Mouse (Mus musculus): ENCODE results near the gene Cercam. TPM values are rescaled to one million over a fixed set of nuclear protein-coding genes. Genes with fewer than 3 reads are reported as not detected.
A peak's percentile ranks its signal among the peaks of the same experiment; 100 is the strongest.
"Not testable (repeated sequence)": the region's sequence is repeated elsewhere in the genome, so short reads cannot be mapped to it uniquely, and the experiment has no call there.

Gene Cercam
- total RNA-seq, 2 experiments from 2014 or later, result 11.6 to 15.8 TPM

DNA sequence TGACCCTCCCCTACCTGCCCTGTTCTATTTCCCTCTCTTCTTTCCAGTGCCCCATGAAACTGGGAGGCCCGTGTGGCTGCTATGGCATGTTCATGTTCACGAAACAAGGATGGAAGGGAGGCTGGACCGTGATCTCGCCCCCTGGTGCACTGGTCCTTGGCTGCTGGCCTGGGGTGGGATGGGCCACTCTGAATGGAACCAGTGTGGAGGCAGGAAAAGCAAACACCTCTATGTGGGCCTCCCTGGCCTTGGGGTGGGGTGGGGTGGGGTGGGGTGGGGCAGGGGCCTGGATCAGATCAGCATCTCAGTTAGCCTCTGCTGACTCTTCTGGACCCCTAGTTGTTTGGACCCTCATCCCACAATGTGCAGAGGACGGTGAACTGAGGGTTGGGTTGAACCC, 15.2 kb upstream of the Cercam start:
- no peak for DNase-seq

DNA sequence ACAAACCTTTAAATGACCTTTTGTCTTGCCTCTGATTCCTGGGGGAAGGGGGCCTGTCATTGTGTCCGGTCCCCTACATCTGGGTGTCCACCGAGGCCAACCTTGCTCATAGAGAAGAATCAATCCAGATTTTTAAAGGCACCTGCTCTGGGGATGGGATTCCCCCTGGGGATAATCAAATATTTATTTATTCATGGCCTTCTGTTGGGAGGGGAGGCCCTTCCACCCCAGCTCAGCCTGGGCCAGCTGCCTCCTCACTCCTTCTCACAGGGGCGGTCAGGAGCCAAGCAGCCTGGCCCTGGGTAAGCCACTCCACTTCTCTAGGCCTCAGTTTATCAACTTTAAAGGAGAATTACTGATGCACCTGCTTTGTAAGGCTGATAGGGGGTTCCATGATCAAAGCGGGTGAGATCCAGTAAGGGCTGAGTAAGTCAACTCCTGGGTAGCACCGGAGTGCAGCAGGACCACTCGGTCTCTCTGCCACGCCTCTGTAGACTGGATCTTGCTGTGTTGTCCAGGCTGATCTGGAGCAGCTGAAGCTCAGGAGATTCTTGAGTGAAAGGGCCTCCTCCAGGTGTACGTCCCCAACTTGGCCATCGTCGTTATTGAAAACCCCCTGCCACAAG, 13.3 kb upstream of the Cercam start:
- no peak for DNase-seq

DNA sequence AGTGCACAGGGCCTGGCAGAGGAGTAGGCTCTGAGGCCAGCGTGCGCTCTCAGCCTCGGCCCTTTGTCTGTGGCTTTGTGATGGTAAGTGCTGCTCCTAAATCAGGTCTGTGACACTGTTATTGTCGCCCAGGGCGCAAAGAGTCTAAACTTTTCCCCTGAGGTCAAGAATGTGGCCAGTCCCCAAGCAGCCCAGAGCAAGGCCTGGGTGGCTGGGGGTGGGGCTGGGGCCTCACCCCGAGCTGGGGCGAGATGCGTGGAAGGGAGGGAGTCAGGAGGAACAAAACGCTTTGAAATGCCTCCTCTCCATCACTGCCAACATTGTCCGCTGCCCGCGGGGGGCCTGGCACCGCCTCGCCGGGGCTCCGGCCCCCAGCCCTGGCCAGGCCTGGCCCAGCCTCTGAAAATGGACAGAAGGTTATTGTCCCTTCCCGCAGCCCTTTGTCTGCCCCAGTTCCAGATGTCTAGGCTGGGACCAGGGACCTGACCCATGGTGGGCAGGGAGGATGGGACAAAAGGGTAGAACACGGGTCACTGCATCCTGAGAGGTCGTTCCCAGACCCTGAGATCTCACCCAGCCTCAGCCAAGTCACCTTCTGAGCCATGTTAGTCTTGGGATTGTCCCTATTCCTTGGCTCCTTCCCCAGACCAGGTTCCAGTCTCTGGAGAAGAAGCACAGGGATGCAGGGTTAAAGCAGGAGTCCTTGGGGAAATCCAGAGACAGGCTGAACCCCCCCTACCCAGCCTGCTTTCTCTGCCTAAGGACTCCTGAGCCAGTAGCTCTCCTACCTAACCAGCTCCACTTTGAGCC, 12.3 kb upstream of the Cercam start:
- no peak for DNase-seq

DNA sequence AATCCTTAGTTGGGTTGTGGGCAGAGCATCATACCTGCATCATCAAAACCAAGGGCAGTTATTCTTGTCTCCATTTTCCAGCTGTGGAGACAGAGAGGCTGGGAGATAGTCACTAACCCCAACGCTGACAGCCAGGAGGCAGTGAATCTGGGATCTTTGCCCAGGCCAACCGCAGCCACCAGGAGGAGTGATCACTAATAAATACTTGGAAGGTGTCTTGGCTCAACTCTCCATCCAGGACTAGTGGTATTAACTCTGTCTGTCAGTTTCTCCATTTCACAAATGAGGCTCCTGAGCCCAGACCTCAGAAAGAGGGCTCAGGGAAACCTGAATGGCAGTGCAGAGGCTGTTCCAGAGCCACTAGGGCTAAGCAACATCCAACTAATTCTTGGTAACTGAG, 11.6 kb upstream of the Cercam start:
- DNase-seq, result peak in 1 of 2 experiments; percentile 20

DNA sequence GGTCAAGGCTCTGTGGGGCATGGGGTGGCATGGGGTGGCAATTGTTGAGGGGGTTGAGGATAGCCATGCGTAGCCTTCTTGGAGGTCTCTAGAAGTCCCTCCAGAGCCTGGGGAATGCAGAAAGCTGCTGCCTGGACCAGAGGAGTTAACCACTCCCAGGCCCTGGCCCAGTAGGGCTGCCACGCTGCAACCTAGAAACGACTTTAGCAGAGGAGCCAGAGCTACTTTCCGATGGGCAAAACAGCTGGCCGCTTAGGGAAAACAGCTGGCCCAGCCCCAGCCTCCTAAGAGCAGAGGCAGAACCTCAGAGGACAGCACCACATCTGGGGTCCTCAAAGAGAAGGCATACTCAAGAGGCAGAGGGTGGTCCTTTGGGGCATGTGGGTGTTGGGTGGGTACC, 11.0 kb upstream of the Cercam start:
- no peak for DNase-seq

DNA sequence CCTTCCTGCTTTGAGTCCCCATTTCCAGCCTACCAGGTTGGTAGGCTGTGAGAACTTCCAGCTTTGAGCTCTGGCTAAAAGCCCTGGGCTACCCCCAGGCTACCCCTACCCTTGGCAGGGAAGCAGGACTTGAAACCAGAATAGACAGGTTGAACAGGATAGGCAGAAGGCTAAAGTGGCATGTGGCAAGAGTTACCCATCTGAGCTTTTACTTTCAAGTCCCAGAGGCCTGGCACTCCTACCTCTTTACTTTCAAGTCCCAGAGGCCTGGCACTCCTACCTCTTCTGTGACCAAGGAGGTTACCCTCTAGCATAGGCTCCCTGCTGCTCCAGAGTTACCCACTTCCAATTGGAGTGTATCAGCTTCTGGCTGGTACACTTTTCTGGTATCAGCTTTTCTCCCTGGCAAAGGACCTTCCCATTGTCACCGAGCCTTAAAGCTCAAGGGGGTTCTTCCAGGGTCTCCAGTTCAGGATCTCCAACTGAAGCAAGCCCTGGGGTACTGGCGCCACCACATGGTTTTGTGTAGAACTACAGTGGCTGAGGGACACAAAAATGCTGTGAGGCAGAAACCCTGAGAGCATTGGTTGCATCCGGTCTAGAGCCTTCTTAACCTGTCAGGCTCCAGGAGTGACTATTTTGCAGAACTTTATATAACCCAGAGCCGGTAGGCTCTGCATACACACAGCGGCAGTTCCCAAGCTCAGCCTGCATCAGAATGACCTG, 10.1 kb upstream of the Cercam start:
- peak; percentile 34 to 44 for DNase-seq

DNA sequence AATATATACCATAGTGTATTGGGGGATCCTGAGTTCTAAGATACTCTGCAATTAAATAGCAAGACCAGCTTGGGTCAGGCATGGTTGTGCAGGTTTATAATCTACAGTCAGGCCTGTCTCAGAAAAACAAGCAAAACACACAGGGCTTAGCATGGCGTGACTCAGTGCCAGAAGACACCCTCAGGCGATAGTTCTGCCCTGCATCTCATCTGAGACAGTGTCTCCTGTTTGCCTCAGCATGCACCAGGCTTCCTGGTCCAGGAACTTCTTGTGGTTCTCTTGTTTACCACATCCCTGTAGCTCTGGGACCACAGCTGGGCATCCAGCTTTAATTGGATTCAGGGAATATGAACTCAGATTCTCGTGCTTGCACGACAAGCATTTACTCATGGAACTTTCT, 3.8 kb upstream of the Cercam start:
- DNase-seq, result no peak

DNA sequence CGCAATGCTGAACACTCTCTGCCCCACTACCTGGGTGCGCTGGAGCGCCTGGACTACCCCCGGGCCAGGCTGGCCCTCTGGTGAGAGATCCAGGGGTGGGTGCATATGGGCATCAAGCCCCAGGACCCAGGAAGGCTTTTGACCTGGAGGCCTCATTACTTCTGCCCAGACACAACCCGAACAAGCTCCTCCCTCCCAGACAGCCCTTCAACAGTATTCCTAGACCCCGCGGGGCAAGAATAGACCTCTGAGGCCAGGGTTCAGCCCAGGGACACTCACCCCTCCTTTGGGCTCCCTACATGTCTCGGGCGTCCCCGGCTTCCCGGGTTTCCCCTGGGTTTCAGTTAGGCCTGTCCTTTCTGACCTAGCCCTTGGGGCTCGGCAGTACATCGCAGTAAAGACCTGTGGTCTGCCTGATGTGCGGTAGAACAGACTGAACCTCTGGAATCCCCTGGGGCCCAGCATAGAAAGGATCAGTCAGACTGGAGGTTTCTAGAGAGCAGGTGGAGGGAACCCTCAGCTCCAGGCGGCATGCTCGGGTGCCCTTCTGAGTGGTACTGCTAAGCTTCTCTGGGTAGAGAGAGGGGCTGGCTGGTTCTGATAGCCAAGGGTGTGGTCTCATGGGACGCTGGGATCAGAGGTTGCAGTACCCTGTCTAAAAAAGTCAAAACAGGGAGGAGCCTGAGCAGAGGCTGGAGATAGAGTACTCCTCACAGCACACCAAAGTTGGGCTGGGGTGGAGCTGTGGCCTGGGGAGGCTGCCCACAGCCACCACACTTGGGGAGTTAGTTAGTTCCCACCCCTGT, 885 bp downstream of the Cercam start:
- peak in 1 of 2 experiments; percentile 13 for DNase-seq

DNA sequence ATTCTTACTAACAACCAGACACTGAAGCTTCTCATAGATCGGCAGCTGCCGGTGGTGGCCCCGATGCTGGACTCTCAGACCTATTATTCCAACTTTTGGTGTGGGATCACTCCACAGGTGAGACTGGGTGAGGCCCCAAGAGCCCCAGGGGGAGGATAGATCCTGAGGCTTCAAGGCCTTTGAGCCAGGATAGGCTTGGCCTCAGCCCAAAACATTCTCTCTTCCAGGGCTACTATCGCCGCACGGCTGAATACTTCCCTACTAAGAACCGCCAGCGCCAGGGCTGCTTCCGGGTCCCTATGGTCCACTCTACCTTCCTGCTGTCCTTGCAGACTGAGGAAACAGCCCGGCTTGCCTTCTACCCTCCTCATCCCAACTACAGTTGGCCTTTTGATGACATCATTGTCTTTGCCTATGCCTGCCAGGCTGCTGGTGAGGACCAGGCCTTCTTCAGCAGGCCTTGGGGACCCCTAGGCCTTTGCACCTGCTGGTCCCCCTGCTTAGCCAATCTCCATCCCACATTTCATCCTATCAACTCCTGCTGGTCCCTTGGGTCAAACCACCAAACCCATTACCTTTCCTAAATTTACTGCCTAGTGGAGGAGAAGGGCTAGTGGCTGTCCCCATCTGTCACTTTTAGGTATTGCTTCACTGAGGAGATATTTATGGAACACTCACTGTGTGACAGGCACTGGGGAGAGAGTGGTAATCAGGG, 3.8 kb downstream of the Cercam start:
- peak in 1 of 2 experiments; percentile 27 for DNase-seq

DNA sequence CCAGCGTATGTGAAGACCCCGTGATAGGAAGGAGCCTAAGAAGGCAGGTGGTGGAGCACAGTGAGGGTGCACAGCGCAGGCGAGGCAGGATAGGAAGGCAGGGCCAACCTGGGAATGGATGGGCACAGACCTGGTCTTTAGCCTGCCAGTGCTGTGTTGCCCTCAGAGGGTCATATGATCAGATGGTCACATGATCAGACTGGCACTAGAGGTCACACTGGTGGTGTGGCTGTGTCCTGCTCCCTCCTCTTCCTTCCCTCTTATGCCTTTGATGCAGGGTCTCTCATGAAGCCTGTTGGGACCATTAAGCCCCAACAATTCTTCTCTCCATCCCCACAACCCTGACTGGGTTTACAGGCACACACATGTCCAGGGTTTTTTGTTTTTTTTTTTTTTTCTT, 4.8 kb downstream of the Cercam start:
- DNase-seq, result no peak

DNA sequence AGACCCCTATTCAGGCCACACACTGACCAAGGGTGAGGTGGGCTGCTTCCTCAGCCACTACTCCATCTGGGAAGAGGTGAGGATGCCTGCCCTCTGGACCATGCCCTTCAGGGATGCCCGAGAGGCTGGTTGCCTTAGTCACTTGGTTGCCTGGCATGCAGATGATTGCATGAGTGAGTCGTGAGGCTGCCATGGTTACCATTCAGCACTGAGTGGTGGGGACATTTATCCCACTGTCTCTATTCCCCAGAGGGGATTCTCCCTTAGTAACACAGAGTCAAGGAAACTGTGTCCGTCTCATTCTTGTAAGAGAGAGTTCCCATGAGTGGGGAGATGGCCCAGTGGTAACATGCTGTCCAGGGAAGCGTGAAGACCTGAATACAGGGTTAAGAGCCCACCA, 9.1 kb downstream of the Cercam start:
- no peak for DNase-seq

DNA sequence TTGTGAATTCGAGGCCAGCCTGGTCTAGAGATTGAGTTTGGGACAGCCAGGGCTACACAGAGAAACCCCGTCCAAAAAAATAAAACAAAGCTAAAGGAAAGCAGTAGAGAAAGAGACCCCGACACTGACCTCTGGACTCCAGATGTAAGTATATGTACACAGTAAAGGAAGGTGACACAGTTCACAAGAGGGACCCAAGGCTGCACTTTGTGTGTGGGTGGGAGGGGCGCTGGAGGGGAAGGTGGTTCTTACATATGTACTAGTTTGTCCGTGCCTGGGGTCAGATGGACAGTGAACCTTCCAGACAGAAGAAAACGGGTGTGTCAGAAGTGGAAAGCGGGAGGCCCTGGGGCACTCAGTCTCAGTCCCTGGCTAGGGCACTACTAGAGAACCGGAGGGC, 10.2 kb downstream of the Cercam start:
- DNase-seq, result peak in 1 of 2 experiments; percentile 12

DNA sequence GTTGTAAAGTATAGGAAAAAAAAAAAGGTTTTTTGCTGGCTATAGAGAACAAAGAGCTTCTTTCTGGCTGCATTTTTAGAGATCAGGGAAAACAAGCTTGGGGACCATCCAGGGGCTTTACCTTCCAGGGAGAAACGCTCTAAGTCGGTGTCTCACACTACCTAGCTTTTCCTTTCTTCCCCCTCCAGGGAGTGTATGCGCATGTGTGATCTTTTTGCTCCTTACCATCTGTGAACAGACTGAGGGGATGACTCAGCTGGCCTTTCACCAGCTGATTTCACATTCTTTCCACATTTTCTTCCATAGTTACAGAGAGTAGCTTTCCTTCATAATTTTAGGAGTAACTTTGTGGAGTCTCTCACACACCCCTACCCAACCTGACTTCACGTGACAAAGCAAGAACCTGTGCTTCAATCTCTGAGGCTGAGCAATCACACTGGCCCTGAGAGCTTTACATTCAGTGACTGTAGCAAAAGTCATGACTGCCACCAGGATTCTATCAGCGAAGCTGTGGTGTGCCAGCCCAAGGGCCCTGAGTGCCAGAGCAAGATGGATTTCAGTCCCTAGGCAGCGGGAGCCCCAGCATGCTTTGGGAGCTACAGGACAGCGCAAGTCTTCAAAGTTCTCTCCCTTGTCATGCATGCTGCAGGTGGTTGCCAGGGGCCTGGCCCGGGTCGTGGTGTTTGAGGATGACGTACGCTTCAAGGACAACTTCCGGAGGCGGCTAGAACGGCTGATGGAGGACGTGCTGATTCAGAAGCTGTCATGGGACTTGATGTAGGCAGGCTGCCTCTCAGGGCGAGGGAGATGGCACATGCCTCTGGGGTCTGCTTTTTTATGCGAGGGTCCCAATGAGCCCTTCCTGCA, 11.2 kb downstream of the Cercam start:
- peak; percentile 80 to 84 for DNase-seq

DNA sequence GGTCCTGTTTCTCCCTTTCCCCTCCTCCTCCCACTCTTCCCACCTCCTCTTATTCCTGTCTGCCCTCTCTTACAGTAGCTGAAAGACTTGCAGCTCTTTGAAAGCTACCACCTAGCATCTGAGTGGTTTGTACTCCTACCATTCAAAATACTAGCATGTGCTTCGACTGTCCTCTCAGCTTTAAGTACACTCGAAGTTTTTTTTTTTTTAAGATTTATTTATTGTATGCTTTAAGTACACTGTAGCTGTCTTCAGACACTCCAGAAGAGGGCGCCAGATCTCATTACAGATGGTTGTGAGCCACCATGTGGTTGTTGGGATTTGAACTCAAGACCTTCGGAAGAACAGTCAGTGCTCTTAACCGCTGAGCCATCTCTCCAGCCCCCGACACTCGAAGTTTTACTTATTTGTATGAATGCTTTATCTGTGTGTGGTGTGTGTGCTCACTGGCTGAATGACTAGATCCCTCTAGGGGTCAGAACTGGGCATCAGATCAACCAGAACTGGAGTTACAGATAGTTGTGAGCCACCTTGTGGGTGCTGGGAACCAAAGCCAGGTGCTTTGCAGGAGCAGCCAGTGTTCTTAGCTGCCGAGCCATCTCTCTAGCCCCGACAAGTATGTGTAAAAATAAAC, 17.8 kb downstream of the Cercam start:
- not testable (repeated sequence) for DNase-seq

DNA sequence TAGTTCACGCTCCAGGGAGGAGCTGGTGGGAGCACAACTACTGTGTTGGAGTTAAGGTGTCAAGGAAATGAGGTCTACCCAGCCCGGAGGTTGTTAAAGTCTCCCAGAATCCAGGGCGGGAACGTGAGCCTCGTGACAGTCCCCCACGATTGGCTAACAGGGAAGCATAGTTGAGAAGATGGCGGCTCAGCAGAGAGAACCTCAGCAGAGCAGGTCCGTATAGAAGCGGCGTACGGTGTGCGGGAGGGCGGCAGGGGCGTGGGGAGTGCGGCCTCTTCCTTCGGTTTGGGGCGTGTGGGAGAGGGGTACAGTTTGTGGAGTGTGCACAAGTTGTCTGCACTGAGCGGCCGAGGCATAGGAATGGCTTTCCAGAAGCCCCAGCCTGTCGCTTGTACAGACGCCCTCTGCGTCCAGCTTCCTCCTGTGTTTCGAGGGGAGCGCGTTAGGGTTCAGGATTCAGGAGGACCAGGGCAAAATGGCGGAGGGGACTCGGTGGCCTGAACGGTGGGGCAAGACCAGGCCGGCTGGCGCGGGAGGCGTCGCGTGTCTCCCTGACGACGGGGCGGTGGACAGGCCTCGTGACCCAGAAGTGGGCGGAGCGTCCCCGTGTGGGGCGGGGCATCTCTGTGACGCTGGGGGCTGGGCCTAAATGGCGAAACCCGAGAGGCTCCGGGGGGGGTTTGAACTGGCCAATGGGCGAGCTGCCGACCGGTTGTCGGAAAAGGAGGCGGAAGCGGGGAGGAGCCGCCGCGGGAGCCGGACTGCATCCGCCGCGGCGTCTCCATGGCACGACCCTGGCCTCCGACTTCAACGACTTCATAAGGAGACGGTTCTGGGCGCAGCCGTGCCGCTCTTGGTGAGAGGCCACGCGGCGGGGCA, 20.3 kb downstream of the Cercam start, which contains the start of gene Odf2:
Odf2 (plus strand) TSS at position 156 of the 879 bp plus-strand sequence.
- peak; percentile 100 for DNase-seq

DNA sequence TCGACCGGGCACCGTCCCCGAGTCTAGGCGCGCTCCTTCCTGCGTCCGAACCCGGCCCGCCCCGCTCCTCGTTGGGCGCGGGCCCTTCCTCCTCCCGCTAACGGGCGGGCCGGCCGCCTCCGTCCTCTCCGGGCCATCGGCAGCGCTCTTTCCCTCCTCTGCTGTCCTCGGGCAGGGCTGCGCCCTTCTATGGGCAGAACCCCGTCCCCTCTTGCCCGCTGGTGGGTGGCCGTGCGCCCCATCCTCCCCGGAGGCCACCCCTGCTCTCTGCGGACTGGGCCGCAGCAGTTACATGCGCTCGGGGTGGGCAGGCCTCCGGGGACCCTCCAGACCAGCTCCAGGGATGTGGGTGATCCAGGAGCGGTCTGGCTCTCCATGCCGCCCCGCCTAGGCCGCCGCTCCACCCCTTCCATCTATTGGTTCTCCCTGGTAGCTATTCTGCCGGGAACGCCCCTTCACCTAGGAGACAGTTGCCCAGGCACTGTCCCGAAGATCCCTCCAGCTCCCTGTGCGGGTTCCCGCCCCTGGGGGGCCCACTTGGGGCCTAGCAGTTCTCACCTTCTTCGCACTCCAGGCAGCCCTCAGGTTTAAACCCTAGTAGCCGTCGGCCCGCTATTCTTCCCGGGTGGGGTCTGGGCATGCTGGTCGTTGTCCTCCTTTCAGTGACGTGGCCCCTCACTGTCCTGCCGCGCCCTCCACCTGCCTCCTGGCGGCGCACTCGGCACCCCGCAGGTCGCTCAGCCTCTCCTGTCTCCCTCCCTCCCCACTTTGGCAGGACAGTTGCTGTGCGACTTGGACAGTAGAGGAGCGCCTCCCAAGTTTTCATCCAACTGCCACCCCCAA, 21.2 kb downstream of the Cercam start:
- DNase-seq, result peak; percentile 94 to 95

DNA sequence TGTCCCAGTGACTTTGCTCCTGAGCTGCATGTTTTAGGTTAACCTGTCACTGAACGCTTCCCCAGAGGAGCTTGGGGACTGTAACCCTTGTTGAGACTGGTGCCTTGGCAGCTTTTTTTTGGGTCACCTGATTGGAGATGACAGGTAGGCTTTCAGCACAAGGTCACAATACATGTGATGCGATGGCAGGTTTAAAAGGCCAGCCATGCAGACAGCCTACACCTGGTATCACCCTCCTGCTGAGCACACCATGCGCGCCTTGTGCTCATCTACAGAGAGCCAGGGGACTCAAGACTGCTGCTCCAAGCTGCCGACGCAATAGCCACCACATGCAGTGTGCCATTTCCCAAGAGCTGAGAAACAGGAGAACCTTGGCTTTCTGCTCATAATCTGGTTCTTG, 22.8 kb downstream of the Cercam start:
- DNase-seq, result no peak

DNA sequence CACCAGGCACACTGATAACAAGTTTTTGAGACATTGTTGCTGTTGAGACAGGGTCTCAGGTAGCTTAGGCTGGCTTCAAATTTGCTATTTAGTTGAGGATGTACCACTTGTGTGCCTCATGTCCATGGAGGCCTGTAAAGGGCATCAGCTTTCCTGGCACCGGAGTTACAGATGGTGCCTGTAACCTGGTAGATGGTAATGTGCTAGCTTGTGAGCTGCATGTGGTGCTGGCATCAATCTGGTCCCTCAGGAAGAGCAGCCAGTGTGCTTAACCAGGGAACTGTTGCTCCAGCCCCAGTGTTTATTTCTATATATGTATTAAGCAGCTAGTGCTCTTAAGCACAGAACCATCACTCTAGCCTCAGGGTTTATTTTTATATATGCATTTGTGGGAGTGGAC, 27.1 kb downstream of the Cercam start:
- no peak for DNase-seq

All from adrenal gland, postnatal 36 days (tissue).